Mouse (Mus musculus) stomach, postnatal 0 days (tissue): ENCODE data around the gene Tmem110.

Experiments used
- CTCF ChIP-seq: IDR thresholded peaks from 2 replicates; pipeline ENCODE4 v1.5.1; 2016; ENCODE audit warnings: antibody characterized with exemption, low read depth, mild to moderate bottlenecking, moderate library complexity
- EP300 ChIP-seq: optimal IDR thresholded peaks from 2 replicates; pipeline ENCODE3; 2016; ENCODE audit warnings: antibody characterized with exemption

GRCm38 (mm10) chr14:30801756-30802155 is 23.6 kb upstream of the Tmem110 start:
- TF ChIP-seq CTCF = no peak
- TF ChIP-seq EP300 = no peak
